Mouse (Mus musculus) frontal cortex, postnatal 36 days (tissue): ENCODE measurements around the gene Gfy.

ENCODE experiments used
- DNase-seq, 2 experiments: peaks; one replicate each; pipeline ENCODE4 v3.0.0; 2022; ENCODE audit warnings: low spot score in 2 of 2

The Gfy gene

GRCm38 (mm10) chr7:45150321-45150720 lies 29.0 kb downstream of the Gfy start:
- DNase-seq: no peak

- DNase-seq: no peak
These were observed 29.8 kb downstream of the Gfy start for GRCm38 (mm10) chr7:45149545-45149944.

GRCm38 (mm10) chr7:45148534-45149098 lies 30.8 kb downstream of the Gfy start:
- DNase-seq: no peak

- DNase-seq: no peak
These were observed 31.5 kb downstream of the Gfy start for GRCm38 (mm10) chr7:45147899-45148298.

GRCm38 (mm10) chr7:45147267-45147666 lies 32.1 kb downstream of the Gfy start:
- no peak for DNase-seq

- DNase-seq: no peak
These were observed 33.9 kb downstream of the Gfy start for GRCm38 (mm10) chr7:45145460-45145859.

- DNase-seq: no peak
These were observed 34.8 kb downstream of the Gfy start for GRCm38 (mm10) chr7:45144368-45145174.

GRCm38 (mm10) chr7:45141914-45142313 lies 37.5 kb downstream of the Gfy start:
- no peak for DNase-seq

- no peak for DNase-seq
These were observed 38.0 kb downstream of the Gfy start for GRCm38 (mm10) chr7:45141319-45141718.

GRCm38 (mm10) chr7:45139904-45140723 lies 39.3 kb downstream of the Gfy start:
- DNase-seq: no peak

- no peak for DNase-seq
These were observed 41.0 kb downstream of the Gfy start for GRCm38 (mm10) chr7:45138403-45138802.

GRCm38 (mm10) chr7:45137171-45138006 lies 42.0 kb downstream of the Gfy start:
- no peak for DNase-seq

- DNase-seq: peak; percentile 86 to 91
These were observed 43.3 kb downstream of the Gfy start, which contains the start of the genes Gm45713 and Flt3l for GRCm38 (mm10) chr7:45135993-45136567. Gene Gm45713 (minus strand): TSS chr7:45136231. Gene Flt3l (minus strand): TSS chr7:45136432.

GRCm38 (mm10) chr7:45135370-45135769 lies 44.0 kb downstream of the Gfy start:
- DNase-seq: no peak

- DNase-seq: no peak
These were observed 44.8 kb downstream of the Gfy start for GRCm38 (mm10) chr7:45134544-45135026.

- no peak for DNase-seq
These were observed 45.8 kb downstream of the Gfy start for GRCm38 (mm10) chr7:45133446-45134159.

- DNase-seq: no peak
These were observed 47.5 kb downstream of the Gfy start for GRCm38 (mm10) chr7:45131850-45132249.

GRCm38 (mm10) chr7:45129776-45130512 lies 49.4 kb downstream of the Gfy start:
- no peak for DNase-seq

- no peak for DNase-seq
These were observed 50.1 kb downstream of the Gfy start for GRCm38 (mm10) chr7:45129318-45129717.
